Mouse (Mus musculus): ENCODE results near the gene Cic. TPM values are rescaled to one million over a fixed set of nuclear protein-coding genes. Genes with fewer than 3 reads are reported as not detected.

Gene Cic
- polyA plus RNA-seq, 1 experiment = 107 TPM

DNA sequence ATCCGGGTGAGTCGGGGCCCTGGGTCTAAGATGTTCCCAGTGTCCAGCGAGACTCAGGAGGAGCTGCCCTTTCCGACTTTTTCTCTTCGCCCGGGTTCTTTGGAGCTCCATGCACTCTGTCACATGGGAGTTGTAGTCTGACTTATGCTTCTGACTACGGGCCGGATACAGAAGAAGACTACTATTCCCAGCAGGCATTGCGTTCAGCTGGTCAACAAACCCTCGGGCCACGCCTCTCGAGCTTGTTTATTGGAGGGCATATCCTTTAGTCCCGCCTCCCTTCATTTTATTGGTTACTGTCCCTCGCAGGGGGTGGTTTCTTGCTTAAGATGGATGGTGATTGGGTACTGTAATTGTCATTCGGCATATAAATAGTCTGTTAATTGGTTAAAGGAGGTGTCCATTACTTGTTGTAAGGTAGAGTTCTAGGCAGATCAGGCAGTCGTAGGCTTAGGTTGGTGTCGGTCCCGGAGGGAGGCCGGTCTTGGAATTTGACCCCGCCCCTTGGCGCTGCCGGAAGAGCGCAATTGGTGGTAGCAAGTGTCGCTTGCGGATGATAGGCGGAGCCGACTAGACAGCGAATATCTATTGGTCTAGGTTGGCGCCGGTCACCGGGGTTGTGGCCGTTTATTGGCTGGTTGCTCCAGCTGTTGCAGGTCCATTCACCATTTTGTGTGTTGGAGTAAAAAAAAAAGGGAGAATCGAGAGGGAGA, 403 bp downstream of the Cic start:
- H3K4me1 ChIP-seq (ENCODE audit: control insufficient read depth, insufficient read depth, low read length) = peaks cover 11% of the 10 kb centered on the region
- DNase-seq = peak; percentile 97
- no peak; the same call in 1 of the 2 replicates for TF ChIP-seq POLR2A (IDR thresholded peaks at IDR 0.05; ENCODE audit: borderline replicate concordance, extremely low read depth, low read depth, low read length)
- no peak for TF ChIP-seq CTCF (IDR thresholded peaks at IDR 0.05; ENCODE audit: insufficient read depth, low read length)
- H3K4me3 ChIP-seq (replicated peaks; ENCODE audit: extremely low read depth, low read depth, low read length) = peak overlapping the region; percentile 95
- WGBS = under 1% methylated on average over 33 of the region's 33 CpGs

DNA sequence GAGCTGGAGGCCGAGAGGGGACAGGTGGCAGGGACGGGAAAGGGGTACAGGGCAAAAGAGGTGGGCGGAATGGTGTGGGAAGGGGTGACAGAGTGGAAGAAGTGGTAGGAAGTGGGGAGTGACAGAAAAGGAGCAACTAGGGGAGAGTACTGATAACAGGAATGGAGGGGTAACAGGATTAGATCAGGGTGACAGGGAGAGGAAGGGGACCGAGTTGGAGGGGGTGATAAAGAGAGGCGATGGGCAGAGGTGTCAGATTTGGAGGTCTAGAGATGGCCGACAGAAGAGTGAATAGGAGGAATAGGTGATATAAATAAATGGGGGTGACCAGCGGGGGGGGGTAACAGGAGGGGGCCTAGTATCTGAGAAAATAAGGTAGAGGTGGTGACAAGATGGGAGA, 1.1 kb downstream of the Cic start:
- no peak for TF ChIP-seq CTCF (IDR thresholded peaks at IDR 0.05; ENCODE audit: insufficient read depth, low read length)
- TF ChIP-seq POLR2A (IDR thresholded peaks at IDR 0.05; ENCODE audit: borderline replicate concordance, extremely low read depth, low read depth, low read length) = no peak
- Histone ChIP-seq H3K4me3 (replicated peaks; ENCODE audit: extremely low read depth, low read depth, low read length) (peak overlapping the region; percentile 71), H3K4me1 (ENCODE audit: control insufficient read depth, insufficient read depth, low read length) (peaks cover 11% of the 10 kb centered on the region)
- 1% methylated on average over 7 of the region's 7 CpGs for WGBS
- DNase-seq = no peak

DNA sequence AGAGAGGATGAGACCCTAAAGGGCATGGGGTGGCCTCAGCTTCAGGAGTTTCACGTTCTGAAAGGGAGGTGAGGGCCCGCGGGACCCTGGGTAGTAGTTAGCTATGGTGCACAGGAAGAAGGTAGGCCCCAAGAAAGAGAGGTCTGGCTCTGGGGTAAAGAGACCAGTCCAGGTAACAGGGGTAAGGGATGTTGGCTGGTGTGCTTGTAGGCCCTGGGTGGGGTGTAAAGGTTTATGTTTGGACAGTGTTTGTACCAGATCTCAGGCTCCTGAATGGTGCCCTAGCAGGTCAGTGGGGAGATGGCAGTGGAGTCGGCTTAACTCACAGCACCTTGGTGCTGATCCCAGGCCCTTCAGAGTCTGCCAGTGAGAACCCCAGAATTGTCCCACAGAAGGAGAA, 1.5 kb downstream of the Cic start:
- Histone ChIP-seq H3K4me1 (ENCODE audit: control insufficient read depth, insufficient read depth, low read length) (peaks cover 11% of the 10 kb centered on the region), H3K4me3 (replicated peaks; ENCODE audit: extremely low read depth, low read depth, low read length) (peak overlapping the region; percentile 71)
- TF ChIP-seq CTCF (IDR thresholded peaks at IDR 0.05; ENCODE audit: insufficient read depth, low read length) (no peak), POLR2A (IDR thresholded peaks at IDR 0.05; ENCODE audit: borderline replicate concordance, extremely low read depth, low read depth, low read length) (no peak)
- WGBS = 18% methylated on average over 4 of the region's 4 CpGs
- no peak for DNase-seq

GRCm38 (mm10) chr7:25269545-25270271, 2.2 kb downstream of the Cic start:
- TF ChIP-seq POLR2A (IDR thresholded peaks at IDR 0.05; ENCODE audit: borderline replicate concordance, extremely low read depth, low read depth, low read length) (no peak), CTCF (IDR thresholded peaks at IDR 0.05; ENCODE audit: insufficient read depth, low read length) (no peak)

GRCm38 (mm10) chr7:25270652-25271633, 3.4 kb downstream of the Cic start:
- no peak for DNase-seq
- H3K4me3 ChIP-seq (replicated peaks; ENCODE audit: extremely low read depth, low read depth, low read length) = no peak overlapping the region
- TF ChIP-seq CTCF (IDR thresholded peaks at IDR 0.05; ENCODE audit: insufficient read depth, low read length) = no peak
- no peak for TF ChIP-seq POLR2A (IDR thresholded peaks at IDR 0.05; ENCODE audit: borderline replicate concordance, extremely low read depth, low read depth, low read length)
- peaks cover 14% of the 10 kb centered on the region for H3K4me1 ChIP-seq (ENCODE audit: control insufficient read depth, insufficient read depth, low read length)
- WGBS = 88% methylated on average over 35 of the region's 35 CpGs

More at GRCm38 (mm10) chr7:25269545-25270271, 2.2 kb downstream of the Cic start:
- WGBS = 59% methylated on average over 8 of the region's 8 CpGs
- Histone ChIP-seq H3K4me1 (ENCODE audit: control insufficient read depth, insufficient read depth, low read length) (peaks cover 13% of the 10 kb centered on the region), H3K4me3 (replicated peaks; ENCODE audit: extremely low read depth, low read depth, low read length) (no peak overlapping the region)
- DNase-seq = no peak

DNA sequence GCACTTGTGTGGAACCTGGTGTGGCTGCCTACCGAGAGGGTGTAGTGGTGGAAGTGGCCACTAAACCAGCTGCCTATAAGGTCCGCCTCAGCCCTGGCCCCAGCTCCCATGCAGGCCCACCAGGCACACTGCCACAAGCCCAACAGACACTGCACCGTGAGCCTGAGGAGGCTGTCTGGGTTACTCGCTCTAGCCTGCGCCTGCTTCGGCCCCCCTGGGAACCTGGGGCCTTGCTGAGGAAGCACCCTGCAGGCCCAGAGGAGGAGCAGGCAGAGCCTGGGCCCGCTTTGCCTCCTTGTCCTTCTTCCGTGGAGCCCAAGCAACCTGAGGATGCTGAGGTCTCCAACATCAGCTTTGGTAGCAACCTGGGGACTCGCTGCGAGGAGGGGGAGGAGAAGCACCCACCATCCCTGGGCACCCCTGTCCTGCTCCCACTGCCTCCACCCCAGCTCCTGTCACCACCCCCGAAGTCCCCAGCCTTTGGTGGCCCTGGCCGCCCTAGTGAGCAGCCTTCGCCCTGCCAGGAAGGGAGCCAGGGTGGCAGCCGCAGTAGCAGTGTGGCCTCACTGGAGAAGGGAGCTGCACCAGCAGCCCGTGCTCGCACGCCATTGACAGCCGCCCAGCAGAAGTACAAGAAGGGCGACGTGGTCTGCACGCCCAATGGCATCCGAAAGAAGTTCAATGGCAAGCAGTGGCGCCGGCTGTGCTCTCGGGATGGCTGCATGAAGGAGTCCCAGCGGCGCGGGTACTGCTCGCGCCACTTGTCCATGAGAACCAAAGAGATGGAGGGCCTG, 4.3 kb downstream of the Cic start:
- Histone ChIP-seq H3K4me1 (ENCODE audit: control insufficient read depth, insufficient read depth, low read length) (peaks cover 14% of the 10 kb centered on the region), H3K4me3 (replicated peaks; ENCODE audit: extremely low read depth, low read depth, low read length) (no peak overlapping the region)
- DNase-seq = no peak
- TF ChIP-seq POLR2A (IDR thresholded peaks at IDR 0.05; ENCODE audit: borderline replicate concordance, extremely low read depth, low read depth, low read length) (no peak), CTCF (IDR thresholded peaks at IDR 0.05; ENCODE audit: insufficient read depth, low read length) (no peak)
- 88% methylated on average over 30 of the region's 30 CpGs for WGBS

- no peak for DNase-seq
- TF ChIP-seq POLR2A (IDR thresholded peaks at IDR 0.05; ENCODE audit: borderline replicate concordance, extremely low read depth, low read depth, low read length) = no peak
- no peak for TF ChIP-seq CTCF (IDR thresholded peaks at IDR 0.05; ENCODE audit: insufficient read depth, low read length)
- peaks cover 17% of the 10 kb centered on the region for H3K4me1 ChIP-seq (ENCODE audit: control insufficient read depth, insufficient read depth, low read length)
- WGBS = 85% methylated on average over 38 of the region's 38 CpGs
- no peak overlapping the region for H3K4me3 ChIP-seq (replicated peaks; ENCODE audit: extremely low read depth, low read depth, low read length)
Measured at GRCm38 (mm10) chr7:25272445-25273258, 5.1 kb downstream of the Cic start.

Measured in lung, adult 2 months (tissue).